Mouse (Mus musculus) heart, embryonic 15.5 days (tissue): ENCODE results near the gene Fgf18. TPM values are rescaled to one million over a fixed set of nuclear protein-coding genes. Genes with fewer than 3 reads are reported as not detected.

Experiments
- polyA plus RNA-seq: library from polyadenylated mRNA; unstranded; fragments of >200 nt; fragmentation: Nextera tagmentation; extraction: Ambion mirVana; gene quantifications from 2 replicates; pipeline ENCODE4 v1.2.1, GENCODE M21; 2015

The Fgf18 gene
- polyA plus RNA-seq, 1 experiment from 2014 or later, result 9.5 TPM

Other genes starting within 250 kb of the Fgf18 start
- gene Npm1, start 15.8 kb upstream of the Fgf18 start, polyA plus RNA-seq, result 392 and 425 TPM in 2 replicates
- gene Tlx3, start 56.2 kb upstream of the Fgf18 start, polyA plus RNA-seq, result 0.08 and 0.27 TPM in 2 replicates
- gene Gm12117, start 129.3 kb upstream of the Fgf18 start, polyA plus RNA-seq, result not detected in 2 replicates